Mouse (Mus musculus): ENCODE measurements around the gene Dut. TPM values are rescaled to one million over a fixed set of nuclear protein-coding genes. Genes with fewer than 3 reads are reported as not detected.

Gene Dut
- polyA plus RNA-seq, 1 experiment, result 66.6 TPM

GRCm38 (mm10) chr2:125228472-125229409, 18.2 kb upstream of the Dut start:
- TF ChIP-seq POLR2A (IDR thresholded peaks at IDR 0.05; ENCODE audit: low read depth, low read length) (no peak), CTCF (IDR thresholded peaks at IDR 0.05; ENCODE audit: borderline replicate concordance, insufficient read depth, low read length) (no peak)
- Histone ChIP-seq H3K4me3 (ENCODE audit: insufficient read depth, low read length) (no peak overlapping the region), H3K4me1 (ENCODE audit: control insufficient read depth, insufficient read depth, low read length) (no peaks in the 10 kb centered on the region), H3K27ac (ENCODE audit: insufficient read depth, low read length) (no peak overlapping the region)

DNA sequence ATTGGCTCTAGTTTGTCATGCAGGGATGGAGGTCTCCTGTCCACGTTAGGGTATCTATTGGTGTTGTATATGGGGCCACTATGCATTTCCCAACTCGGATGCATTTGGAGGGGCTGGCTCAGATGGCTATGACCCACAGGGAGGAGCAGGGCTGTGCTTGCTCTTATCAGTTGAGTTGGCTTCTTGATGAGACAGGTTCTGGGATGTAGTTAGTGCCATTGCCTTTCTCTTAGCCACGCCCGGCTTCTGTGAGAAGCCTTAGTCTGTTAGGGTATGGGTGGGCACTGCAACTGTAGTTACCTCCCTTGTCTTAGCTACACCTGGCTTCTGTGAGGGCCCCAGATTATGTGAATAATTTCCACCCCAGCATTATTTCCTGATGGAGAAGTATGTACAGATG, 14.8 kb upstream of the Dut start:
- no peak overlapping the region for H3K4me3 ChIP-seq (ENCODE audit: insufficient read depth, low read length)
- no peaks in the 10 kb centered on the region for H3K4me1 ChIP-seq (ENCODE audit: control insufficient read depth, insufficient read depth, low read length)
- no peak for TF ChIP-seq POLR2A (IDR thresholded peaks at IDR 0.05; ENCODE audit: low read depth, low read length)
- TF ChIP-seq CTCF (IDR thresholded peaks at IDR 0.05; ENCODE audit: borderline replicate concordance, insufficient read depth, low read length), result no peak
- H3K27ac ChIP-seq (ENCODE audit: insufficient read depth, low read length), result no peak overlapping the region

DNA sequence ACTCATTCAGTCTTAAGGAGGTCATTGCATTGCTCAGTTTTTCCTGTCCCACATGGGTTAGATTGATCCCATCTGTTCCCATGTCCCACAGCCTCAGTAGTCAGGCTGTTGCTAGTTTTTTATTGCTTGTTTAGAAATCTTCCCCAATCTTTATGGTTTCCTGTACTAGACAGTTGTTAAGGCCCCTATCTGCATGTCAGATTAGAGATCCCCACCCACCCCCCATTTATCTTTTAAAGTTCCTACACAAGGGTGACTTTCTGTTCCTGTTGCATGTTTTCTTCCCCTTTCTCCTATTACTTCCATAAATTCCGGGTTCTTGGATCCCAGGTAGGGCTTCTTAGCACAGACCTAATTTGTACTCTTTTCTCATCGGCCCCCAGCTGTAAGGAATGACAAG, 13.5 kb upstream of the Dut start:
- TF ChIP-seq POLR2A (IDR thresholded peaks at IDR 0.05; ENCODE audit: low read depth, low read length) (no peak), CTCF (IDR thresholded peaks at IDR 0.05; ENCODE audit: borderline replicate concordance, insufficient read depth, low read length) (no peak)
- Histone ChIP-seq H3K27ac (ENCODE audit: insufficient read depth, low read length) (no peak overlapping the region), H3K4me3 (ENCODE audit: insufficient read depth, low read length) (no peak overlapping the region), H3K4me1 (ENCODE audit: control insufficient read depth, insufficient read depth, low read length) (no peaks in the 10 kb centered on the region)

DNA sequence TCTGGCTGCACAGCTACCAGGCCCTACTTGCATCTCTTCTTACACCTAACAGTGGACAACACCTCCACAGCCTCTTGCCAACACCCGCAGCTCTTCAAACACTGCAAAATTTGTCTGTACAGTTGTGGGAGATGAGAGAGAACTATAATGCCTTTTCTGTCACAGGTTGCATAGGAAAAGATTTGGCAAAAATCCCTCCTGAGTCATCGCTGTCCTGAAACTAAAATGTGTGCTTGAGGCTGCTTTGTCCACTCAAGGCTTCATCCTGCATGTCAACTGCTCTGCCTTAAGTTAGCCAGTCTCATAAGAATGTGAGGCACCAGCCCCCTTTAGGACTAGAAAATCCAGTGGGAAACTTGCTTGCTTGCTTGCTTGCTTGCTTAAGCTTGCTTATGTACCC, 12.9 kb upstream of the Dut start:
- no peak for TF ChIP-seq POLR2A (IDR thresholded peaks at IDR 0.05; ENCODE audit: low read depth, low read length)
- no peak for TF ChIP-seq CTCF (IDR thresholded peaks at IDR 0.05; ENCODE audit: borderline replicate concordance, insufficient read depth, low read length)
- no peak overlapping the region for H3K27ac ChIP-seq (ENCODE audit: insufficient read depth, low read length)
- no peak overlapping the region for H3K4me3 ChIP-seq (ENCODE audit: insufficient read depth, low read length)
- H3K4me1 ChIP-seq (ENCODE audit: control insufficient read depth, insufficient read depth, low read length), result no peaks in the 10 kb centered on the region

DNA sequence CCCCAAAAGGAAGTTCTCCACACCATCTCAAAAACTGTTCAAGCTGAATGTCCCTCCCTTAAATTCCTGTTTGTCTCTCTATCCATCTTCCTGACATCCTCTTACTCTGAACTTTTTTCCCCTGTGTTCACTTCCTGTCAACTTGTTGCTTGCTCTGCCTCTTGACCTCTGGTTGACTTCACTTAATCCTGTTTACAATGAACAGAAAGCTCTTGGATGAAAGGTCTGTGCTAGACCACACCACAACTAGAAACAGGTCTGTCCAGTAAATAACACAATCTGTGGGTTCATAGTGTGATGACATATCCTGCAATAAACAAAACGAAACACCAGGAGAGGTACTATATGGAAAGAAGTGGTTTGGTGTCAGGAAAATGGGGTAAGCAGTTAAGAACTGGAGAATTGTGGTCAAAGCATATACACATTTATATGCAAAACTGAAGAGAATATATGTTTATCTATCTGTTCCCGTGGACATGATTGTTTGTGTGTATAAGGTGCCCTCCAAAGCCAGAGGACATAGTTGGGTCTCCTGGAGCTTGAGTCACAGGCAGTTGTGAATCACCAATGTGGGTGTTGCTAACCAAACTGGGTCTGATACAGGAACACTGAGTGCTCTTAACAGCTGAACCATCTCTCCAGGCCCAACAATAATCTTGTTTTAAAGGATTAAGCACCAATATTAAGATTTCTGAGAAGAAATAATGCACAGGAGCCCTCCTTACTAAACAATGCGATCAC, 1.3 kb upstream of the Dut start:
- Histone ChIP-seq H3K4me1 (ENCODE audit: control insufficient read depth, insufficient read depth, low read length) (peaks cover 7% of the 10 kb centered on the region), H3K4me3 (ENCODE audit: insufficient read depth, low read length) (no peak overlapping the region), H3K27ac (ENCODE audit: insufficient read depth, low read length) (peak overlapping the region; percentile 16; the same call in 1 of the 2 replicates)
- TF ChIP-seq POLR2A (IDR thresholded peaks at IDR 0.05; ENCODE audit: low read depth, low read length), result no peak
- no peak for TF ChIP-seq CTCF (IDR thresholded peaks at IDR 0.05; ENCODE audit: borderline replicate concordance, insufficient read depth, low read length)

DNA sequence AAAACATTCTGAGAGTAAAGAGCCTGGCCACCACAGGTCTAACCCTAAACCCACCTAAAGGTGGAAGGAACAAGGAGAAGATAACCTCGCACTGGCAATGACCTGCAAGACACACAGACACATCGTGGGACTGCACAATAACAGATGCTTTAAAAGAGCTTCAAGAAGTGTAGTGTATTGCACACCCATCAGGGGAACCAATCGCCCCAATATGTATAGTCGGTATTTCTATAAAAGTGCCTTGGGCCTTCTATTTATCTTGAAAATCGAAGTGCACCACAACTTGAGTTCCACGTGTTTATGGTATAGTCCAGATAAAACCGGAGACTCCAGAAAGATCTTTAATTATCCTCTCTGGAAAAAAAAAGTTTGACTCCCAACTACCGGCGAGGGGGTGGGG, 321 bp upstream of the Dut start:
- peak overlapping the region; percentile 29 for H3K4me3 ChIP-seq (ENCODE audit: insufficient read depth, low read length)
- H3K27ac ChIP-seq (ENCODE audit: insufficient read depth, low read length), result 0 out of 2 replicates have a peak overlapping the region, but pooled peaks have one; percentile 20
- TF ChIP-seq CTCF (IDR thresholded peaks at IDR 0.05; ENCODE audit: borderline replicate concordance, insufficient read depth, low read length), result no peak
- no peak for TF ChIP-seq POLR2A (IDR thresholded peaks at IDR 0.05; ENCODE audit: low read depth, low read length)
- peaks cover 7% of the 10 kb centered on the region for H3K4me1 ChIP-seq (ENCODE audit: control insufficient read depth, insufficient read depth, low read length)

DNA sequence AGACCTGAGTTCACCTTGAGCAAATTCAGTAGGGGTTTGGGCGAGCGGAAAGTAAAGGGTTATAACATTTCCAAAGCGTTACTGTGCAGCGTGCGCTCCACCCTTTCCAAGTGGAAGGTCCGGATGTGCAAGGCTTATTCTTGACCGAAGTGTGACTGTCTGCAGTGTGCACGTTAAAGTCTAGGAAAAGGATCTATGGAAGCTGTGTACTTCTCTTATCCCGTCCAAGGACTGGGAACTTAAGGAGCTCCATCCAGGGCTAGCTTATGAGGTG, 909 bp downstream of the Dut start:
- H3K4me3 ChIP-seq (ENCODE audit: insufficient read depth, low read length), result peak overlapping the region; percentile 72
- H3K4me1 ChIP-seq (ENCODE audit: control insufficient read depth, insufficient read depth, low read length), result peaks cover 7% of the 10 kb centered on the region
- no peak for TF ChIP-seq POLR2A (IDR thresholded peaks at IDR 0.05; ENCODE audit: low read depth, low read length)
- no peak for TF ChIP-seq CTCF (IDR thresholded peaks at IDR 0.05; ENCODE audit: borderline replicate concordance, insufficient read depth, low read length)
- peak overlapping the region; percentile 75 for H3K27ac ChIP-seq (ENCODE audit: insufficient read depth, low read length)

DNA sequence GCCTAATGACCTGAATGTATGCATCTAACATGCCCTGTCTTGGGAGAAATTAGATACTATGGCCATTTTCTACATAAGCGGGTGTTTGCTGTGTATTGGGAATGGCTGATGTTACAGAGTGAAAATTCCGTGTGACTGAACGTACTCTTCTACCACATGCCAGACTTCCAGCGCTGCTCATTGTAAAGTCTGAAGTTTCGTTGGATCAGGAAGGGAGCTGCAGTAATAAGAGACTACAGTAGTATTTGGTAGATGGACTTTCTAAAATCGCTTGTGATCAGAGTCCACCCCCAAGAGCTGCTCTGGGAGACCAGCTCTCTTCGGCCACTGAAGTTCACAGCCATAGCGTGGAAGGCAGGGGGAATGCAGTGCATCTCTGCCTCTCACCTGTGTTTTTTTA, 1.3 kb downstream of the Dut start:
- no peak for TF ChIP-seq CTCF (IDR thresholded peaks at IDR 0.05; ENCODE audit: borderline replicate concordance, insufficient read depth, low read length)
- TF ChIP-seq POLR2A (IDR thresholded peaks at IDR 0.05; ENCODE audit: low read depth, low read length), result no peak
- Histone ChIP-seq H3K4me1 (ENCODE audit: control insufficient read depth, insufficient read depth, low read length) (peaks cover 7% of the 10 kb centered on the region), H3K4me3 (ENCODE audit: insufficient read depth, low read length) (peak overlapping the region; percentile 72), H3K27ac (ENCODE audit: insufficient read depth, low read length) (peak overlapping the region; percentile 75)

GRCm38 (mm10) chr2:125249339-125249738, 2.3 kb downstream of the Dut start:
- H3K27ac ChIP-seq (ENCODE audit: insufficient read depth, low read length), result no peak overlapping the region
- H3K4me1 ChIP-seq (ENCODE audit: control insufficient read depth, insufficient read depth, low read length), result peaks cover 7% of the 10 kb centered on the region
- peak overlapping the region; percentile 36 for H3K4me3 ChIP-seq (ENCODE audit: insufficient read depth, low read length)
- TF ChIP-seq POLR2A (IDR thresholded peaks at IDR 0.05; ENCODE audit: low read depth, low read length) (no peak), CTCF (IDR thresholded peaks at IDR 0.05; ENCODE audit: borderline replicate concordance, insufficient read depth, low read length) (no peak)

GRCm38 (mm10) chr2:125249874-125250273, 2.9 kb downstream of the Dut start:
- no peak for TF ChIP-seq POLR2A (IDR thresholded peaks at IDR 0.05; ENCODE audit: low read depth, low read length)
- TF ChIP-seq CTCF (IDR thresholded peaks at IDR 0.05; ENCODE audit: borderline replicate concordance, insufficient read depth, low read length), result no peak
- H3K4me3 ChIP-seq (ENCODE audit: insufficient read depth, low read length), result no peak overlapping the region

More at GRCm38 (mm10) chr2:125249874-125250273, 2.9 kb downstream of the Dut start:
- H3K4me1 ChIP-seq (ENCODE audit: control insufficient read depth, insufficient read depth, low read length), result peaks cover 7% of the 10 kb centered on the region
- H3K27ac ChIP-seq (ENCODE audit: insufficient read depth, low read length), result no peak overlapping the region
